Mouse (Mus musculus) Muller cell, postnatal 12 days (primary cell): ENCODE data around the gene Abca2.

Experiments used
- DNase-seq: peaks from one replicate; pipeline ENCODE4 v3.0.0-alpha.2; 2015; ENCODE audit errors: inconsistent ontology term

The Abca2 gene

GRCm38 (mm10) chr2:25460551-25461309, 32.2 kb downstream of the Abca2 start, which contains the start of gene Paxx:
Gene Paxx, minus strand, starts transcription at chr2:25461094.
- peak; percentile 96 for DNase-seq

GRCm38 (mm10) chr2:25461407-25461806, 32.9 kb downstream of the Abca2 start:
- no peak for DNase-seq

- DNase-seq = no peak
These were observed 35.1 kb downstream of the Abca2 start for GRCm38 (mm10) chr2:25463630-25464029.

GRCm38 (mm10) chr2:25465256-25465655, 36.8 kb downstream of the Abca2 start:
- DNase-seq = no peak

GRCm38 (mm10) chr2:25465816-25466635, 37.5 kb downstream of the Abca2 start:
- no peak for DNase-seq

- DNase-seq = peak; percentile 83
These were observed 39.3 kb downstream of the Abca2 start for GRCm38 (mm10) chr2:25467606-25468303.

- peak; percentile 83 for DNase-seq
These were observed 40.7 kb downstream of the Abca2 start for GRCm38 (mm10) chr2:25468962-25469915.

GRCm38 (mm10) chr2:25469969-25470368, 41.5 kb downstream of the Abca2 start, which contains the start of gene Ptgds:
Gene Ptgds, minus strand, starts transcription at chr2:25470046.
- no peak for DNase-seq

GRCm38 (mm10) chr2:25472550-25472949, 44.0 kb downstream of the Abca2 start:
- DNase-seq = no peak

- DNase-seq = no peak
These were observed 49.0 kb downstream of the Abca2 start for GRCm38 (mm10) chr2:25477541-25477940.

GRCm38 (mm10) chr2:25477967-25478675, 49.6 kb downstream of the Abca2 start:
- DNase-seq = no peak

GRCm38 (mm10) chr2:25479551-25480311, 51.2 kb downstream of the Abca2 start:
- peak; percentile 46 for DNase-seq

- DNase-seq = no peak
These were observed 52.0 kb downstream of the Abca2 start for GRCm38 (mm10) chr2:25480541-25480940.

GRCm38 (mm10) chr2:25482969-25483368, 54.5 kb downstream of the Abca2 start:
- DNase-seq = no peak

GRCm38 (mm10) chr2:25484901-25485647, 56.6 kb downstream of the Abca2 start:
- no peak for DNase-seq

- no peak for DNase-seq
These were observed 59.6 kb downstream of the Abca2 start for GRCm38 (mm10) chr2:25487965-25488670.

GRCm38 (mm10) chr2:25488671-25489068, 60.2 kb downstream of the Abca2 start:
- peak; percentile 50 for DNase-seq

GRCm38 (mm10) chr2:25492988-25493387, 64.5 kb downstream of the Abca2 start:
- DNase-seq = no peak
